Mouse (Mus musculus) embryonic facial prominence, embryonic 14.5 days (tissue): ENCODE data around the gene Treml4. TPM values are rescaled to one million over a fixed set of nuclear protein-coding genes. Genes with fewer than 3 reads are reported as not detected.

Source experiments
- ATAC-seq: fragments of 200-750 bp; cut with Nextera tagmentation; 2 replicates; pipeline ENCODE4 v1.8.0; 2017; ENCODE audit warnings: low read depth, moderate number of reproducible peaks, moderate TSS enrichment
- DNase-seq: peaks from one replicate; pipeline ENCODE4 v3.0.0-alpha.2; 2015; ENCODE audit warnings: low spot score
- H3K27ac ChIP-seq: fragments of 300-500 bp; sonication (generic); replicated peaks from 2 replicates; pipeline ENCODE4 v1.5.1; 2014; ENCODE audit warnings: low read depth, mild to moderate bottlenecking, low read length, moderate library complexity
- H3K27me3 ChIP-seq: fragments of 300-500 bp; sonication (generic); replicated peaks from 2 replicates; pipeline ENCODE4 v1.6.1; 2014; ENCODE audit warnings: low read length; ENCODE audit not compliant: control insufficient read depth, insufficient read depth
- H3K36me3 ChIP-seq: fragments of 300-500 bp; sonication (generic); 2 replicates; pipeline ENCODE4 v1.6.1; 2014; ENCODE audit warnings: low read length, mixed read lengths; ENCODE audit not compliant: control insufficient read depth, insufficient read depth
- H3K4me1 ChIP-seq: fragments of 300-500 bp; sonication (generic); 2 replicates; pipeline ENCODE4 v1.6.1; 2014; ENCODE audit warnings: antibody characterized with exemption, low read length; ENCODE audit not compliant: control insufficient read depth, insufficient read depth
- H3K4me2 ChIP-seq: fragments of 300-500 bp; sonication (generic); 2 replicates; pipeline ENCODE4 v1.6.1; 2014; ENCODE audit warnings: low read depth, mild to moderate bottlenecking, low read length, moderate library complexity, mixed read lengths
- H3K4me3 ChIP-seq: fragments of 300-500 bp; sonication (generic); 2 replicates; pipeline ENCODE4 v1.5.1; 2014; ENCODE audit warnings: low read depth, mild to moderate bottlenecking, low read length
- H3K9ac ChIP-seq: fragments of 300-500 bp; sonication (generic); 2 replicates; pipeline ENCODE4 v1.6.1; 2014; ENCODE audit warnings: low read depth, mild to moderate bottlenecking, low read length, moderate library complexity, mixed read lengths
- H3K9me3 ChIP-seq: fragments of 300-500 bp; sonication (generic); 2 replicates; pipeline ENCODE4 v1.6.1; 2016; ENCODE audit warnings: low read length; ENCODE audit not compliant: control insufficient read depth
- WGBS: fragments of 180-500 bp; shearing (Covaris S2); extraction: QIAGEN DNeasy Blood & Tissue Kit; methylation state at CpG from one replicate; pipeline ENCODE4 v1.1.7; 2014; 5-methylcytosine and 5-hydroxymethylcytosine counted together
- polyA plus RNA-seq: library from polyadenylated mRNA; unstranded; fragments of >200 nt; fragmentation: Nextera tagmentation; extraction: Ambion mirVana; gene quantifications from 2 replicates; pipeline ENCODE4 v1.2.1, GENCODE M21; 2014

Treml4 gene
- polyA plus RNA-seq, 1 experiment from 2014 or later: 0.13 TPM

- H3K4me2 ChIP-seq: no peak overlapping the region
- no peaks in the 10 kb centered on the region for H3K36me3 ChIP-seq
- H3K4me3 ChIP-seq: no peak overlapping the region
- ATAC-seq (no peak), DNase-seq (no peak)
- no peaks in the 10 kb centered on the region for H3K9me3 ChIP-seq
- 72% methylated on average over 1 of the region's 1 CpGs for WGBS
- H3K27me3 ChIP-seq: no peaks in the 10 kb centered on the region
- H3K27ac ChIP-seq: no peak overlapping the region
- no peaks in the 10 kb centered on the region for H3K4me1 ChIP-seq
- H3K9ac ChIP-seq: no peak overlapping the region
Observed at GRCm38 (mm10) chr17:48267591-48267990, 3.5 kb downstream of the Treml4 start.

GRCm38 (mm10) chr17:48268276-48268675, 4.2 kb downstream of the Treml4 start:
- Histone ChIP-seq H3K4me2 (no peak overlapping the region), H3K4me3 (no peak overlapping the region)
- no peak for ATAC-seq

GRCm38 (mm10) chr17:48269833-48270232, 5.7 kb downstream of the Treml4 start:
- Histone ChIP-seq H3K27me3 (no peaks in the 10 kb centered on the region), H3K27ac (no peak overlapping the region), H3K4me2 (no peak overlapping the region), H3K36me3 (no peaks in the 10 kb centered on the region), H3K4me1 (no peaks in the 10 kb centered on the region), H3K9me3 (no peaks in the 10 kb centered on the region), H3K9ac (no peak overlapping the region), H3K4me3 (no peak overlapping the region)
- ATAC-seq (no peak), DNase-seq (no peak)
- 68% methylated on average over 4 of the region's 4 CpGs for WGBS

More at GRCm38 (mm10) chr17:48268276-48268675, 4.2 kb downstream of the Treml4 start:
- Histone ChIP-seq H3K27ac (no peak overlapping the region), H3K9ac (no peak overlapping the region), H3K9me3 (no peaks in the 10 kb centered on the region), H3K27me3 (no peaks in the 10 kb centered on the region), H3K36me3 (no peaks in the 10 kb centered on the region), H3K4me1 (no peaks in the 10 kb centered on the region)
- no peak for DNase-seq

DNA sequence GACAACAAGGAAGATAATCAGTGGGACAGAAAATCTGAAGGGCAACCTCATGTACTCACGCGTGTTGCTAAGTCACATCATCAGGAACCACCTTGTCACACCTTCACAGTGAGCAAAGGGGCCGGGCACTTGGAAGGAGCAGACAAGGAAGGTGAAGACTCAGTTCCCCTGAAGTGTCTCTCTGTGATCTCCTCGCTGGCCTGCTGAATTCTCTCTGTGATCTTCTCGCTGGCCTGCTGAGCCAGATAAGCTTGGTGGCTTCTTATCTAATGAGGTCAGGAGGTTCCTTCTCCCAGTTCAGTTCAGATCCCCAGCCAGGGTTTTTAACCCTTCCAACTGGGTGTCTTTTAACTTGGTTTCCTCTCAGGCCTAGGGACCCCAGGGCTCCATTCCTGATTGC, 8.1 kb downstream of the Treml4 start:
- 70% methylated on average over 5 of the region's 5 CpGs for WGBS

DNA sequence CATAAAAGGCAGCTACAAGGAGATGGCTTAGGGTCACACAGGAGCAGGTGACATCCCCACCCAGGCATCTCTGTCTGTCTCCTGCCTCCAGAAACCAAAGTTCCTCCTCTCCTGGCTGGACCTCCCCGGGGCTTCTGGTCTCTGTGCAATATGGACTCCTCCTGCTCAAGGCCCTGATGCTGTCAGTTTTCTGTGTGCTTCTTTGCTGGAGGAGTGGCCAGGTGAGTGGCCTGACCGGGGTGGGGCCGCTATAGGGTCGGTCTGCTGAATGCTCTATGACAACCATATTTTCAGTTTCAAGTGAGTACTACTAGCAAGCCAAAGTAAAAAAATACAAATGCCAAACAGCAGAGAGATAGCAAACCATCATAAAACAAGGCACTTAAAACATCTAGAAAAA, 8.5 kb downstream of the Treml4 start:
- Histone ChIP-seq H3K9ac (no peak overlapping the region), H3K27me3 (no peaks in the 10 kb centered on the region), H3K9me3 (no peaks in the 10 kb centered on the region), H3K27ac (no peak overlapping the region), H3K36me3 (no peaks in the 10 kb centered on the region), H3K4me1 (no peaks in the 10 kb centered on the region), H3K4me2 (no peak overlapping the region), H3K4me3 (no peak overlapping the region)
- 88% methylated on average over 4 of the region's 4 CpGs for WGBS
- no peak for DNase-seq
- ATAC-seq: no peak

More for the DNA sequence above, 8.1 kb downstream of the Treml4 start:
- Histone ChIP-seq H3K4me3 (no peak overlapping the region), H3K27me3 (no peaks in the 10 kb centered on the region), H3K4me1 (no peaks in the 10 kb centered on the region), H3K4me2 (no peak overlapping the region), H3K9ac (no peak overlapping the region), H3K9me3 (no peaks in the 10 kb centered on the region), H3K36me3 (no peaks in the 10 kb centered on the region), H3K27ac (no peak overlapping the region)
- ATAC-seq (no peak), DNase-seq (no peak)

- ATAC-seq (no peak), DNase-seq (no peak)
Observed at GRCm38 (mm10) chr17:48274098-48274497, 10.0 kb downstream of the Treml4 start.

GRCm38 (mm10) chr17:48274885-48275284, 10.8 kb downstream of the Treml4 start:
- no peak for ATAC-seq
- H3K27me3 ChIP-seq: no peaks in the 10 kb centered on the region

More at GRCm38 (mm10) chr17:48274098-48274497, 10.0 kb downstream of the Treml4 start:
- 74% methylated on average over 4 of the region's 4 CpGs for WGBS
- Histone ChIP-seq H3K27me3 (no peaks in the 10 kb centered on the region), H3K4me3 (no peak overlapping the region), H3K4me2 (no peak overlapping the region), H3K4me1 (no peaks in the 10 kb centered on the region), H3K9me3 (no peaks in the 10 kb centered on the region), H3K9ac (no peak overlapping the region), H3K36me3 (no peaks in the 10 kb centered on the region), H3K27ac (no peak overlapping the region)

GRCm38 (mm10) chr17:48275736-48276135, 11.6 kb downstream of the Treml4 start:
- no peaks in the 10 kb centered on the region for H3K9me3 ChIP-seq
- 67% methylated on average over 7 of the region's 7 CpGs for WGBS
- H3K4me3 ChIP-seq: no peak overlapping the region
- peaks cover 1% of the 10 kb centered on the region for H3K4me1 ChIP-seq
- DNase-seq: no peak
- H3K9ac ChIP-seq: no peak overlapping the region
- ATAC-seq: no peak
- H3K27me3 ChIP-seq: no peaks in the 10 kb centered on the region
- no peak overlapping the region for H3K4me2 ChIP-seq
- H3K27ac ChIP-seq: no peak overlapping the region
- H3K36me3 ChIP-seq: no peaks in the 10 kb centered on the region

More at GRCm38 (mm10) chr17:48274885-48275284, 10.8 kb downstream of the Treml4 start:
- Histone ChIP-seq H3K9ac (no peak overlapping the region), H3K4me2 (no peak overlapping the region), H3K36me3 (no peaks in the 10 kb centered on the region), H3K9me3 (no peaks in the 10 kb centered on the region), H3K4me1 (no peaks in the 10 kb centered on the region), H3K27ac (no peak overlapping the region), H3K4me3 (no peak overlapping the region)
- 30% methylated on average over 6 of the region's 6 CpGs for WGBS
- DNase-seq: peak; percentile 82

GRCm38 (mm10) chr17:48278381-48278780, 14.3 kb downstream of the Treml4 start:
- no peak for ATAC-seq

More at GRCm38 (mm10) chr17:48278381-48278780, 14.3 kb downstream of the Treml4 start:
- Histone ChIP-seq H3K4me2 (no peak overlapping the region), H3K4me1 (peaks cover 8% of the 10 kb centered on the region), H3K27me3 (no peaks in the 10 kb centered on the region), H3K9ac (no peak overlapping the region), H3K36me3 (no peaks in the 10 kb centered on the region), H3K9me3 (no peaks in the 10 kb centered on the region), H3K27ac (no peak overlapping the region), H3K4me3 (no peak overlapping the region)
- no peak for DNase-seq
